Mouse (Mus musculus) forebrain, embryonic 10.5 days (tissue): ENCODE data around the gene Kcnj2. TPM values are rescaled to one million over a fixed set of nuclear protein-coding genes. Genes with fewer than 3 reads are reported as not detected.

ENCODE experiments used
- DNase-seq: peaks from one replicate; pipeline ENCODE4 v3.0.0-alpha.2; 2017; ENCODE audit warnings: low spot score; ENCODE audit errors: extremely low spot score
- H3K27ac ChIP-seq: fragments of 300-500 bp; sonication (generic); 2 replicates; pipeline ENCODE4 v1.5.1; 2016; ENCODE audit warnings: mild to moderate bottlenecking
- H3K27me3 ChIP-seq: fragments of 300-500 bp; sonication (generic); 2 replicates; pipeline ENCODE4 v1.6.1; 2016; ENCODE audit warnings: mild to moderate bottlenecking; ENCODE audit not compliant: poor library complexity, severe bottlenecking
- H3K36me3 ChIP-seq: fragments of 300-500 bp; sonication (generic); replicated peaks from 2 replicates; pipeline ENCODE4 v1.6.1; 2016; ENCODE audit warnings: mild to moderate bottlenecking, moderate library complexity
- H3K4me1 ChIP-seq: fragments of 300-500 bp; sonication (generic); 2 replicates; pipeline ENCODE4 v1.6.1; 2016
- H3K4me3 ChIP-seq: fragments of 300-500 bp; sonication (generic); 2 replicates; pipeline ENCODE4 v1.5.1; 2016; ENCODE audit warnings: mild to moderate bottlenecking, moderate library complexity
- H3K9me3 ChIP-seq: fragments of 300-500 bp; sonication (generic); 2 replicates; pipeline ENCODE4 v1.6.1; 2016; ENCODE audit warnings: mild to moderate bottlenecking, moderate library complexity
- WGBS: fragments of 180-500 bp; shearing (Covaris S2); methylation state at CpG from one replicate; pipeline ENCODE4 v1.1.7; 2016; 5-methylcytosine and 5-hydroxymethylcytosine counted together
- polyA plus RNA-seq: library from polyadenylated mRNA; unstranded; fragments of >200 nt; fragmentation: Nextera tagmentation; extraction: Ambion mirVana; gene quantifications from 2 replicates; pipeline ENCODE4 v1.2.1, GENCODE M21; 2016

Kcnj2 gene
- polyA plus RNA-seq, 1 experiment from 2014 or later, result 1.3 TPM

DNA sequence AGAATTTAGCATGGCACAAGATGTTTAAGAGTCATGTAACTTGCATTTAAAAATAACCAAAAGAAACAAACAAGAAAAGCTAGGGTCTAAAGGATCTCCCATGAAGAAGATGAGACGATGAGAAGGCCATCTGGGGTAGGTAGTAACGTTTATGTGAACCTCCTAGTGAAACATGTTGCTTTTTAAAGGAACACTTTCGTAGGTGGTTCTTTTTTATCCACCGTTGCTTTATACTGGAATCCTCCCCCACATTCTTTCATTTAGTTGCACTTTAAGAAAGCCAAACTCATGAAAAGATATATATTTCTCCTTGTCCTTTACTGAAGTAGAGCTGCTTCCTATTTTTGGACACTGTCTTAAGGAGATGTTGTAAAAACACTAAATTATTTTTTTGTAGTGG lies 34.7 kb downstream of the Kcnj2 start:
- no peaks in the 10 kb centered on the region for H3K4me1 ChIP-seq
- no peaks in the 10 kb centered on the region for H3K27me3 ChIP-seq
- no peak for DNase-seq
- no peaks in the 10 kb centered on the region for H3K9me3 ChIP-seq
- H3K27ac ChIP-seq, result no peak overlapping the region
- 92% methylated on average over 4 of the region's 4 CpGs for WGBS
- no peak overlapping the region for H3K4me3 ChIP-seq
- H3K36me3 ChIP-seq, result no peaks in the 10 kb centered on the region

DNA sequence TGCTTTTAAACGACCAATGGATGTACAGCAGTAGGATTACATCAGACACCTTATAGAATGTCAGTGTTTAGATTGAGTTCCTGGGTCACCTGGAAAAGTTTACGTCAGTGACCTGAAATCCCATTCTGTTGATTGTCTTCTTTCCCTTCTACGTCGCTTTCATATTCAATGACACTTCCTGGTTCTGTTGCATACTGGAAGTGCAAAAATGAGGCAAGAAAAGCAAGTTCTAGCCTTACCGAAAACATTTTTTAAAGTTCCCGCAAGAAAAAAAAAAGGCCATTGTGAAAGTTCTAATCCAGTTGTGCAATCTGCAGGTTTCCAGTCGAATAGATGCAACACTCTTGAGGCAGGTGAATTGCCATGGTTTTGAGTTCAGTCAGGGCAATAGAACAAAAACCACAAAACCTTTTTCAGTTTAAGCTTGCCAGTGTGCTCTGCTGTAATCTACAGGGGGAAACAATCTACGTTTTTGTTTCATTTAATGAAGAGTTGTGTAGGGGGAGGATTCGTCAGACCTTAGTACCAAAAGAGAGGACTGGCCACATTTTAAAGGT lies 35.7 kb downstream of the Kcnj2 start:
- Histone ChIP-seq H3K9me3 (no peaks in the 10 kb centered on the region), H3K36me3 (no peaks in the 10 kb centered on the region), H3K27me3 (no peaks in the 10 kb centered on the region), H3K4me3 (no peak overlapping the region), H3K27ac (no peak overlapping the region), H3K4me1 (no peaks in the 10 kb centered on the region)
- DNase-seq, result no peak
- 89% methylated on average over 9 of the region's 9 CpGs for WGBS

DNA sequence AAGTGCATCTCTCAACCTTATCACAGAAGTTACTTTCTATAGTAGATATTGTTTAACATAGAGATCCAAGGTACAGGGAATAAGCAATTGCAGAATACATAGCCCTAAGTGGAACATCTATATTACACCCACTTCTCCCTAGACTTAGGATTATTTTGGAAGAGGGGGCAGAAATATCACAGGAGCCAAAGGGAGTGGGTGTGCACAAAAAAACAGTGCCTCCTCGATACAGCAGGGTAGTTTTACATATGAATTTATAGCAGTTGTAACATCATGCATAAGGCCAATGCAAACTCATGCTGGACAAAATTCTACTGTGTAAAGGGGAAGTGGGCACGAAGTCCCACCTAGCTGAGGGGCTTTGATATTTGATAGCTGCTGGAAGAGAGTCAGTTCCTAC lies 38.5 kb downstream of the Kcnj2 start:
- no peaks in the 10 kb centered on the region for H3K27me3 ChIP-seq
- H3K4me3 ChIP-seq, result no peak overlapping the region
- H3K4me1 ChIP-seq, result peaks cover 5% of the 10 kb centered on the region
- no peaks in the 10 kb centered on the region for H3K9me3 ChIP-seq
- H3K36me3 ChIP-seq, result no peaks in the 10 kb centered on the region
- H3K27ac ChIP-seq, result no peak overlapping the region
- WGBS, result 85% methylated on average over 2 of the region's 2 CpGs
- DNase-seq, result no peak

GRCm38 (mm10) chr11:111108130-111108529 lies 42.2 kb downstream of the Kcnj2 start:
- Histone ChIP-seq H3K4me1 (peaks cover 5% of the 10 kb centered on the region), H3K36me3 (no peaks in the 10 kb centered on the region), H3K9me3 (no peaks in the 10 kb centered on the region), H3K27ac (no peak overlapping the region), H3K4me3 (no peak overlapping the region), H3K27me3 (no peaks in the 10 kb centered on the region)
- no peak for DNase-seq
- WGBS, result 75% methylated on average over 9 of the region's 9 CpGs

DNA sequence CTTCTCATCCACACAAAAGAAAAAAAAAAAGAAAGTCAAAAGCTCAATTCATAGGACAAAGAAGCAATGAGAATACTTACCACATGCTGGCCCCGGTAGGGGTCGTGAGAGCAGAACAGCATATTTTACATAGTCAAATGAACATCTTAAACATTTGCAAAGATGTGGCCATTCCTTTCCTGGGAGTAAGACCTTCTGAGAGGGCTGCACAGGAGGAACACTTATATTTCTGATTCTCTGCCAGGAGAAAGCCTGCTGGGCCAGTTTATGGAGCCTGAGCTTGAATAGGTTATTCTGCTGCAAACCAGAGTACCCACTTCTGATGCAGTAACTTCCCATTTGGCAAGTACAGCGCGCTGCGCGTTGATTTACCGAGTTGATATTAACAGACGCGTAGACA lies 55.5 kb downstream of the Kcnj2 start:
- 75% methylated on average over 9 of the region's 9 CpGs for WGBS
- no peaks in the 10 kb centered on the region for H3K9me3 ChIP-seq
- peaks cover 13% of the 10 kb centered on the region for H3K4me1 ChIP-seq
- no peak for DNase-seq
- no peaks in the 10 kb centered on the region for H3K27me3 ChIP-seq
- H3K27ac ChIP-seq, result no peak overlapping the region
- no peak overlapping the region for H3K4me3 ChIP-seq
- no peaks in the 10 kb centered on the region for H3K36me3 ChIP-seq

GRCm38 (mm10) chr11:111123324-111123723 lies 57.4 kb downstream of the Kcnj2 start:
- WGBS, result 60% methylated on average over 4 of the region's 4 CpGs
- no peaks in the 10 kb centered on the region for H3K36me3 ChIP-seq
- H3K27me3 ChIP-seq, result no peaks in the 10 kb centered on the region
- no peak overlapping the region for H3K4me3 ChIP-seq
- H3K27ac ChIP-seq, result no peak overlapping the region
- peaks cover 13% of the 10 kb centered on the region for H3K4me1 ChIP-seq
- H3K9me3 ChIP-seq, result no peaks in the 10 kb centered on the region
- DNase-seq, result no peak

DNA sequence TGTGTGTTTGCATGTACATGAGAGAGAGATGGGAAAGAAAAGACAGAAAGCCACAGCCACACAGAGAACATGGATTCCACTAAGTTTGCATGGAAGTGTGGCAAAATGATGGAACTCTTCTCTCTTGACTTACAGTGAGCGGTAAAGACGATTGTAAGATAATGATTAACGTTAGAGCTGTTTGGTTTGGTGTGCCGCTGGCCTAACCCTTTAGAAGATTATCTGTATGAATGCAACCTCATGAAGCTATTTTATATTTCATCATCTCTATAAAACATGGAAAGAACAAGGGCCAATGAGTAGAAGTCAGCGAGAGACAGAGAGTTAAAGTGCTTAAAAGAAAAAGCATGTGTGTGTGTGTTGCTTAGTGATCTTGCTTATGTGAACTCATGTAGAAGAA lies 60.0 kb downstream of the Kcnj2 start:
- Histone ChIP-seq H3K4me1 (peaks cover 10% of the 10 kb centered on the region), H3K36me3 (no peaks in the 10 kb centered on the region), H3K27me3 (no peaks in the 10 kb centered on the region), H3K4me3 (no peak overlapping the region), H3K27ac (no peak overlapping the region), H3K9me3 (no peaks in the 10 kb centered on the region)
- 94% methylated on average over 5 of the region's 5 CpGs for WGBS
- DNase-seq, result no peak

Other genes with a start within 250 kb of the Kcnj2 start
- gene Kcnj16, start 98.1 kb upstream of the Kcnj2 start, polyA plus RNA-seq, result 0.07 and 0.14 TPM in 2 replicates